Mouse (Mus musculus) mammary gland, adult 2 months (tissue): ENCODE data around the gene Serpina3g. TPM values are rescaled to one million over a fixed set of nuclear protein-coding genes. Genes with fewer than 3 reads are reported as not detected.

Experiments
- polyA plus RNA-seq: library from polyadenylated mRNA; depleted of rRNA; stranded (reverse); fragments of >200 nt; gene quantifications from 2 replicates; pipeline ENCODE4 v1.2.3, GENCODE M21; 2012; ENCODE audit warnings: low replicate concordance; rRNA removed

Serpina3g gene
- 38.8 and 52.0 TPM in 2 replicates for polyA plus RNA-seq

GRCm38 (mm10) chr12:104235915-104236314 lies at the start of gene Serpina3g:
Gene Serpina3g (plus strand): TSS chr12:104236245.

GRCm38 (mm10) chr12:104214445-104214753 lies 21.6 kb upstream of the Serpina3g start, which contains the start of gene Serpina3f:
Gene Serpina3f (plus strand): TSS chr12:104214544.

DNA sequence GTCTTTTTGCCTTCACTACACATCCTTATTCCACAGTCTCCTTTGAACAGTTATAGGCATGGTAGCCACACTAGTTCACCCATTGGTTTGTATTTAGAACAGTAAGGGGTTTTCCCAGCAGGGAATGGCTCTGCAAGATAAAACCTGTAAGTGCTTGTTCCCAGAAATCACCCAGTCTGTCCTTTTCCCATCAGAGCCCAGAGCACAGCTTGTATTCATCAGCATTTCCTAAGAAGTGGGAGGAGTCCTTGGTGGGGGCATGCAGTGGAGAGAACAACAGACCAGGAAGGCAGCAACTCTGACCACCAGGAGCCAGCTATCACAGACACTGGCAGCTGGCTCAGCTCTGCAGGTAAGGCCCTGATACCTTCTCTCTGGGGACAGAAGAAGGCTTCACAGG lies 26.8 kb downstream of the Serpina3g start, which contains the start of gene Serpina3i:
Serpina3i (plus strand) TSS at position 260 of the 400 bp plus-strand sequence.

Other genes with a start within 250 kb of the Serpina3g start
- 0.07 and 1.2 TPM in 2 replicates for gene Serpina11, start 246.3 kb upstream of the Serpina3g start, polyA plus RNA-seq
- gene Serpina9, start 222.5 kb upstream of the Serpina3g start, polyA plus RNA-seq, result 0.04 TPM in 1 of 2 replicates, not detected in the other
- 0.04 and 0.73 TPM in 2 replicates for gene Serpina12, start 191.8 kb upstream of the Serpina3g start, polyA plus RNA-seq
- not detected in 2 replicates for gene Serpina5, start 135.1 kb upstream of the Serpina3g start, polyA plus RNA-seq
- not detected in 2 replicates for gene Serpina3a, start 123.5 kb upstream of the Serpina3g start, polyA plus RNA-seq
- 9.5 TPM in 1 of 2 replicates, not detected in the other for gene Serpina3b, start 108.2 kb upstream of the Serpina3g start, polyA plus RNA-seq
- gene Serpina3c, start 82.4 kb upstream of the Serpina3g start, polyA plus RNA-seq, result 28.4 and 61.8 TPM in 2 replicates
- 2.5 and 3.2 TPM in 2 replicates for gene Serpina3f, start 21.7 kb upstream of the Serpina3g start, polyA plus RNA-seq
- 0.51 and 1.2 TPM in 2 replicates for gene Serpina3i, start 26.9 kb downstream of the Serpina3g start, polyA plus RNA-seq
- gene Serpina3j, start 78.3 kb downstream of the Serpina3g start, polyA plus RNA-seq, result 0.11 and 3.6 TPM in 2 replicates
- gene Serpina3k, start 102.2 kb downstream of the Serpina3g start, polyA plus RNA-seq, result 0.52 and 9.6 TPM in 2 replicates
- gene Serpina3m, start 102.2 kb downstream of the Serpina3g start, polyA plus RNA-seq, result 0.65 and 0.96 TPM in 2 replicates
- 120 and 265 TPM in 2 replicates for gene Serpina3n, start 170.5 kb downstream of the Serpina3g start, polyA plus RNA-seq
- gene Gsc, start 237.1 kb downstream of the Serpina3g start, polyA plus RNA-seq, result 5.6 and 14.7 TPM in 2 replicates